Mouse (Mus musculus): ENCODE data around the gene Pus7. TPM values are rescaled to one million over a fixed set of nuclear protein-coding genes. Genes with fewer than 3 reads are reported as not detected.
A peak's percentile ranks its signal among the peaks of the same experiment; 100 is the strongest.

The Pus7 gene
- total and polyA plus RNA-seq, 3 experiments = 95.8 to 142 TPM; not detected in 1

DNA sequence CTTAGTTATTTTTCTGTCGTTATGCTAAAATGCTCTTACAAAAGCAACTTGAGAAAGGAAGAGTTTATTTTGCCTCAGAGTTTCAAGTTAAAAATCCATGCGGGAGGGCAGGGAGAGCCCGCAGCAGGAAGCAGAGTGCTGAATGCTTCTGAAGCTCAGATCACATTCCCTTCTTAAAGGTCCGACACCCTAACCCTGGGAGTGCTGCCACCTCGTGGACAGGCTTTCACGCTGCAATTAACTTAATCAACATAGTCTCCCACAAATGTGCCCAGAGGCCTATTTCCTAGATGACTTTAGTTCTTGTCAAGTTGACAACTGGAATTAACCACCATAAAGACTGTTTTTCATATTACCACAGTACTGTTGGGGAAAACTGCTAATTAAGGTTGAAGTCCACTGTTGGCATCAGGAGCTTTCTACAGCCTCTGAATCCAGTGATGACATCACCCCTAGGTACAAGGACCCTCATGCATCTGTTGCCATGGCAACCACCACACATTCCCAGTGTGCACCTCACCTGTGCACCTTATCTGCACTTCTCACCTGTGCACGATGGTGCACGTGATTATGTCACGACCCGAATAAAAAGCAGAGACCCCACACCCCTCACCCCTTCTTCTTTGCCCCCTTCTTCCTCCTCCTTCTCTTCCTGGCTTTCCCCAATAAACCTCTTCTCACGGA lies 43.0 kb upstream of the Pus7 start:
- Histone ChIP-seq H3K79me2 (ENCODE audit: control insufficient read depth, insufficient read depth, low read length, poor library complexity) (no peaks in the 10 kb centered on the region), H3K9me3 (replicated peaks; ENCODE audit: insufficient read depth, low read length) (no peaks in the 10 kb centered on the region), H3K27me3 (ENCODE audit: control insufficient read depth in 1 of 2, insufficient read depth in 2 of 2, low read length in 2 of 2) (no peaks in the 10 kb centered on the region), H3K36me3 (ENCODE audit: control insufficient read depth in 1 of 2, insufficient read depth in 2 of 2, low read length in 2 of 2) (no peaks in the 10 kb centered on the region), H3K27ac (ENCODE audit: control insufficient read depth, low read depth, low read length) (no peak overlapping the region), H3K9ac (ENCODE audit: control insufficient read depth, low read depth, low read length, poor library complexity, severe bottlenecking) (0 out of 2 replicates have a peak overlapping the region, but pooled peaks have one; percentile 26), H3K4me3 (ENCODE audit: control insufficient read depth in 1 of 2, insufficient read depth in 1 of 2, low read depth in 2 of 2, low read length in 2 of 2) (peak overlapping the region in 1 of 2 experiments; percentile 13; a peak in 1 of 4 replicates), H3K4me1 (ENCODE audit: control insufficient read depth in 1 of 2, insufficient read depth in 2 of 2, low read length in 2 of 2) (no peaks in the 10 kb centered on the region)
- peak; percentile 96 for DNase-seq (ENCODE audit: low read depth, low spot score)
- peak; percentile 59 for TF ChIP-seq RAD21 (IDR thresholded peaks at IDR 0.05; ENCODE audit: low read depth, low read length)
- TF ChIP-seq CHD1 (IDR thresholded peaks at IDR 0.05; ENCODE audit: low read depth, low read length) = no peak
- no peak for TF ChIP-seq BHLHE40 (IDR thresholded peaks at IDR 0.05; ENCODE audit: borderline replicate concordance, low read depth, low read length)
- TF ChIP-seq TCF12 (IDR thresholded peaks at IDR 0.05; ENCODE audit: low read depth, low read length) = no peak
- peak; percentile 48; the same call in 1 of the 2 replicates for TF ChIP-seq HCFC1 (IDR thresholded peaks at IDR 0.05; ENCODE audit: low read depth, low read length)
- no peak for TF ChIP-seq E2F4 (IDR thresholded peaks at IDR 0.05; ENCODE audit: borderline replicate concordance, low read depth, low read length)
- TF ChIP-seq ZKSCAN1 (IDR thresholded peaks at IDR 0.05; ENCODE audit: low read depth, low read length) = no peak
- no peak for TF ChIP-seq GABPA (IDR thresholded peaks at IDR 0.05; ENCODE audit: low read depth, low read length)
- peak; percentile 24; the same call in 1 of the 2 replicates for TF ChIP-seq ZNF384 (IDR thresholded peaks at IDR 0.05; ENCODE audit: low read depth, low read length)
- no peak for TF ChIP-seq USF2 (IDR thresholded peaks at IDR 0.05; ENCODE audit: borderline replicate concordance in 1 of 2, insufficient read depth in 1 of 2, low read depth in 1 of 2, low read length in 2 of 2)
- no peak for TF ChIP-seq EP300 (IDR thresholded peaks at IDR 0.05; ENCODE audit: low read depth in 1 of 2, low read length in 2 of 2)
- no peak for TF ChIP-seq POLR2AphosphoS5 (IDR thresholded peaks at IDR 0.05; ENCODE audit: borderline replicate concordance, low read depth, low read length)
- no peak for TF ChIP-seq POLR2AphosphoS2 (IDR thresholded peaks at IDR 0.05; ENCODE audit: low read length)
- TF ChIP-seq CTCF (IDR thresholded peaks at IDR 0.05 in 2 of 3, conservative IDR thresholded peaks at IDR 0.05 in 1 of 3; ENCODE audit: control insufficient read depth in 1 of 3, insufficient read depth in 1 of 3, low read depth in 2 of 3, low read length in 3 of 3, poor library complexity in 1 of 3, severe bottlenecking in 1 of 3) = peak; percentile 86 to 93 (median 93)
- no peak for TF ChIP-seq JUND (IDR thresholded peaks at IDR 0.05; ENCODE audit: low read depth, low read length)
- no peak for TF ChIP-seq ZMIZ1 (IDR thresholded peaks at IDR 0.05; ENCODE audit: low read depth, low read length)
- TF ChIP-seq RCOR1 (IDR thresholded peaks at IDR 0.05; ENCODE audit: low read depth, low read length) = no peak
- TF ChIP-seq GATA1 (IDR thresholded peaks at IDR 0.05; ENCODE audit: low read depth, low read length) = peak; percentile 12; the same call in 1 of the 2 replicates
- TF ChIP-seq ZC3H11A (IDR thresholded peaks at IDR 0.05; ENCODE audit: low read depth, low read length) = 0 out of 2 replicates have a peak, but pooled peaks have one; percentile 28
- no peak for TF ChIP-seq ELF1 (IDR thresholded peaks at IDR 0.05; ENCODE audit: low read depth, low read length)
- no peak for TF ChIP-seq CHD2 (IDR thresholded peaks at IDR 0.05; ENCODE audit: low read length)
- TF ChIP-seq SIN3A (IDR thresholded peaks at IDR 0.05; ENCODE audit: low read length) = 0 out of 2 replicates have a peak, but pooled peaks have one; percentile 43
- peak; percentile 60 for TF ChIP-seq TBP (IDR thresholded peaks at IDR 0.05; ENCODE audit: low read depth, low read length)
- TF ChIP-seq MAFK (IDR thresholded peaks at IDR 0.05; ENCODE audit: borderline replicate concordance, low read depth, low read length) = no peak
- TF ChIP-seq MAX (IDR thresholded peaks at IDR 0.05; ENCODE audit: low read length) = no peak
- peak; percentile 76 for TF ChIP-seq MYC (IDR thresholded peaks at IDR 0.05; ENCODE audit: low read depth, low read length)
- TF ChIP-seq TAL1 (IDR thresholded peaks at IDR 0.05; ENCODE audit: low read length) = no peak
- peak; percentile 75 for TF ChIP-seq SMC3 (IDR thresholded peaks at IDR 0.05; ENCODE audit: low read depth, low read length)
- TF ChIP-seq MAZ (IDR thresholded peaks at IDR 0.05; ENCODE audit: low read depth, low read length) = no peak
- no peak for TF ChIP-seq MYB (IDR thresholded peaks at IDR 0.05; ENCODE audit: low read depth, low read length)

All from MEL (cell line).